Mouse (Mus musculus): Measurements from ENCODE around the gene Pi4ka. TPM values are rescaled to one million over a fixed set of nuclear protein-coding genes. Genes with fewer than 3 reads are reported as not detected.

Gene Pi4ka
- polyA plus RNA-seq, 1 experiment = 16.7 TPM

DNA sequence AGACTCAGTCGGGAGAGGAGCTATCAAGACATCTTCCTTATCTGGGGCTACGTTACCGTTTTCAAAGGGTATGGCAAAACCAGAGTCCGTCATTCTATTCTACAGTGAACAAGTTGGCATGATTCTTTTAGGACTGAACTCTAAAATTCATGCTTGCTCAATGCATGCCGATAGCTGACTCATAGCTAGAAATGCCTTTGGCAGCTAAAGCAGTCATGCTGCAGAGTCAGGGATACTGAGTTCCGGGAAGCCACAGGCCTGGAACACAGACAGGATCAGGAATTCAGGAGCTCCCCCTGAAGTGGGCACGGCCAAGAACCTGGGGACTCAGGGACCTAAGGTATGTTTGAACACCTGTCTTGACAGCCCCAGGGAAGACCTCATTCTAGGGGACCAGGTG, 89.6 kb downstream of the Pi4ka start:
- TF ChIP-seq GATA1 (IDR thresholded peaks at IDR 0.05; ENCODE audit: borderline replicate concordance, low read length) (no peak), FLI1 (IDR thresholded peaks at IDR 0.05; ENCODE audit: low read length) (no peak)
- Histone ChIP-seq H3K36me3 (replicated peaks; ENCODE audit: low read length) (peaks cover 85% of the 10 kb centered on the region), H3K9me3 (0 out of 2 replicates have a peak, but pooled peaks cover 3% of the 10 kb centered on the region), H3K27me3 (replicated peaks) (no peaks in the 10 kb centered on the region), H3K4me1 (no peaks in the 10 kb centered on the region), H3K4me3 (replicated peaks) (no peak overlapping the region)

DNA sequence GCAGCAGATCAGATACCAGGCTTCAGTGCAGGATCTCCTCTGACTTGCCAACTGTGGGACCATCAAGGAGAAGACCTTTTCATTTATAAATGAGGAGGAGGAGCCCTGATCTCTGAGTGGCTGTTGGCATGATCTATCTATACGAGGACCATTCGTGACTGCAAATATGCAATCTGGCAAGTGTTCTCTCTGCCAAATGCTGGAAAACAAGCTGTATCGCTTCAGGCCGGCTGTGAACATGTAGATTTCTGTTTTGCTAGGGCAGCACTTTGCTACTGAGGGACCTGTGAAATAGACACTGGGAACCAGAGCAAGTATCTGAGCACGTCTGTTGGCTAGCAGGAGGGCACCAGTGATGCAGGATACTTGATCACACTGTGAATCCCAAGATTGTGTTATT, 93.6 kb downstream of the Pi4ka start:
- Histone ChIP-seq H3K9me3 (0 out of 2 replicates have a peak, but pooled peaks cover 3% of the 10 kb centered on the region), H3K36me3 (replicated peaks; ENCODE audit: low read length) (peaks cover 95% of the 10 kb centered on the region), H3K27me3 (replicated peaks) (no peaks in the 10 kb centered on the region), H3K4me3 (replicated peaks) (no peak overlapping the region), H3K4me1 (no peaks in the 10 kb centered on the region)
- no peak for TF ChIP-seq FLI1 (IDR thresholded peaks at IDR 0.05; ENCODE audit: low read length)

DNA sequence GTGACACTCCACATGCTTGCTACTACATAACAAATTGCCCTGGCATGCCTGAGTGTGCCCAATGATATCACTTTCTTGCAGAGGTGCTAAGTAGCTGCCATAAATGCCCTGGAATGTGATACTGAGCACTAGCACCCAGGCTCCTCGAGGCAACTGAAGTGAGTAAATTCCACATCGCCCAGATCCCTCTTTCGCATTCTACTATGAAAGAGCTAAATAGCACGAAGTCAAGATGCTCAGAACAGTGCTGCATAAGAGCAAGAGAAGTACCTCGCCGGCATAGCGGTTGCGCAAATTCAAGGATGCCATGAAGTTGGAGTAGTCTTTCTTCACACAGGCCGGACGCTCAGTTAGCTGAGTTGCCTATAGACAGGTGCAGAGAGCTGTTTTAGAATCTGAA, 97.1 kb downstream of the Pi4ka start:
- Histone ChIP-seq H3K36me3 (replicated peaks; ENCODE audit: low read length) (peaks cover 93% of the 10 kb centered on the region), H3K4me3 (replicated peaks) (no peak overlapping the region), H3K27me3 (replicated peaks) (no peaks in the 10 kb centered on the region), H3K4me1 (no peaks in the 10 kb centered on the region), H3K9me3 (0 out of 2 replicates have a peak, but pooled peaks cover 3% of the 10 kb centered on the region)
- TF ChIP-seq GATA1 (IDR thresholded peaks at IDR 0.05; ENCODE audit: borderline replicate concordance, low read length) (no peak), FLI1 (IDR thresholded peaks at IDR 0.05; ENCODE audit: low read length) (no peak)

DNA sequence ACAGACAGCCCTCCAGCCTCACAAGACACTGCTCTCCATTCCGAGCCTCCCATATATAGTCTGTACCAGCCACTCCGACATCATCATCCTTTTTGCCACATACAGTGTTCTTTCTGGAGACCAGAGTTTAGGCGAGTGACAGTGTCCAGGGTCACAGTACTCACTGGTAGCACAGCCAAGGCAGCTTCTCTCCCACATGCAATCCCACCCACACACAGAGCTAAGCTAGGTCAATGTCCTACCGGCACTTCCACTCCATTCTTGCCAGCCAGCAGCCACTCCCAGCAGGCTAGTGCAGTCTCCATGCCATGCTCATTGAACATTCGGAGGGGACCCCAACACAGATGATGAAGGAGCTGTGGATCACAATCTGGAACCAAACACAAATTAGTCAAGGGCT, 98.7 kb downstream of the Pi4ka start:
- Histone ChIP-seq H3K9me3 (no peaks in the 10 kb centered on the region), H3K36me3 (replicated peaks; ENCODE audit: low read length) (peaks cover 95% of the 10 kb centered on the region), H3K27me3 (replicated peaks) (no peaks in the 10 kb centered on the region), H3K4me3 (replicated peaks) (no peak overlapping the region), H3K4me1 (no peaks in the 10 kb centered on the region)
- no peak for TF ChIP-seq FLI1 (IDR thresholded peaks at IDR 0.05; ENCODE audit: low read length)
- no peak for TF ChIP-seq GATA1 (IDR thresholded peaks at IDR 0.05; ENCODE audit: borderline replicate concordance, low read length)

DNA sequence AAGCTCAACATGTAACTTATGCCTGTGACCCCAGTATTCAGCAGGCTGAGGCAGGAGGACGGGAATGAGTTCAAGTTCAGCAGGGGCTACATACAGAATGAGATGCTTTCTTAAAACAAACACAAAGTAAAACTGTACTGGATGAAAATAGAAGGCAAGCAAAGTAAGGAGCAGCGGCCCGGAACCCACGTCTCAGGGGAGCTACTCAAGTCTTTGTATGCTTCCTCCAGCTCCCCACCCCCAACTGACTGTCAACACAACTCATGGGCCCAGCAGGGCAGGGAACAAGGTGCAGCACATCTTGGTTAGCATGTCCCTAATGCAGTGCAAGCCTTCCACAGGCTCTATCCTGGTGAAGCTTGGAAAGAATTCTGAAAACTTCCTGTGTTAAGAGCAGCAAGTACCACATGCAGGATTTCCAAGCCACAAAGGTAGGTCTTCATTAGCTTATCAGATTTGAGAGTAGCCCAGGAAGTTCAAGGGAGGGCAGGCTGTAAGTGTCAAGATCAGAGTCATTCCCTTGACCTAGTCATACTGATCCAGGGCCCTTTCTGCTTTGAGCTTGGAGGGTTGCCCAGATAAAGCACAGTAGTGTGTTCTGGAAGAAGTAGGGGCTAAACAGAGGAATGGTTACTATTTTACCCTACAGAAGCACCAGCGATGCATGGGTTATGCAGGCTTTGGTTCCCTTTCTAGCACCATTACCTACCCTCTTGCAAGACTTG, 102.4 kb downstream of the Pi4ka start:
- Histone ChIP-seq H3K9me3 (no peaks in the 10 kb centered on the region), H3K4me3 (replicated peaks) (no peak overlapping the region), H3K4me1 (no peaks in the 10 kb centered on the region), H3K36me3 (replicated peaks; ENCODE audit: low read length) (peaks cover 98% of the 10 kb centered on the region), H3K27me3 (replicated peaks) (no peaks in the 10 kb centered on the region)
- TF ChIP-seq GATA1 (IDR thresholded peaks at IDR 0.05; ENCODE audit: borderline replicate concordance, low read length) = no peak
- TF ChIP-seq FLI1 (IDR thresholded peaks at IDR 0.05; ENCODE audit: low read length) = no peak

DNA sequence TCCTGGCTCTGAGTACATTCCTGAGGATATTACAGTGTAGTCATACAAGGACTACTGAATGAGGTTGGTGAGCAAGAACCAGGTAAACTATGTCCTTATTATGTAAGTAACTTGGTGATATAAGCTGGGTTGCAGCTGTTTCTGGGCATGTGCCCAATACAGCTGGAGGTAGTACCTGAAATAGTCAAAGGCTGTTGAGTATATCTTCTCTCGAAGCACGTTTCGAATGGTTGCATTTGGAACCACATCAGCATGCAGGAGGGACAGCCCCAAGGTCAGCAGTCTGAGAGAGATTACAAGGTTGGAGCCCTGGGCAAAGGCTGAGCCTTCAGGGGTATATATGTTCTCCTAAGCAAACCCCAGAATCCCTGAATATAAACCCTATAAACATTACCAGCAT, 105.3 kb downstream of the Pi4ka start:
- Histone ChIP-seq H3K4me3 (replicated peaks) (no peak overlapping the region), H3K9me3 (no peaks in the 10 kb centered on the region), H3K36me3 (replicated peaks; ENCODE audit: low read length) (peaks cover 100% of the 10 kb centered on the region), H3K27me3 (replicated peaks) (no peaks in the 10 kb centered on the region), H3K4me1 (no peaks in the 10 kb centered on the region)
- TF ChIP-seq FLI1 (IDR thresholded peaks at IDR 0.05; ENCODE audit: low read length) = no peak
- no peak for TF ChIP-seq GATA1 (IDR thresholded peaks at IDR 0.05; ENCODE audit: borderline replicate concordance, low read length)

DNA sequence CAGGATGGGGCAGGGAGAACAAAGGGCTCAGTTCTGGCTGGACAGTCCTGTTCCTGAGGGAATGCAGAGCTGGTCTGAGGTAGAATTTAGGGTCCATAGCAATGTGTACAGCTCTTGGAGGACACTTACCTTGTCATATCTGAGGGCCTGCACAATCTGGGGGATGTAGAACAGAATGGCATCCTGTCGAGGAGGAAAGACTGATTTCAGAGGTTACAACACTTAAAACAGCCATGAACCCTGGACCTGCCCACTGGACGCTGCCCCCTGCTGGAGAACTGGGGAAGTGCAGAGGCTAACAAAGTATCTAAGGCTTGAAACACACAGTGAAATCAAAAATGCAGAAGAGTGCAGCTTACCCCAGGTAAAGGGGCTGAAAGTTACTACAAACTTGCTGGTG, 113.4 kb downstream of the Pi4ka start:
- no peak for TF ChIP-seq FLI1 (IDR thresholded peaks at IDR 0.05; ENCODE audit: low read length)
- TF ChIP-seq GATA1 (IDR thresholded peaks at IDR 0.05; ENCODE audit: borderline replicate concordance, low read length) = no peak
- Histone ChIP-seq H3K4me3 (replicated peaks) (no peak overlapping the region), H3K9me3 (no peaks in the 10 kb centered on the region), H3K4me1 (no peaks in the 10 kb centered on the region), H3K27me3 (replicated peaks) (no peaks in the 10 kb centered on the region), H3K36me3 (replicated peaks; ENCODE audit: low read length) (peaks cover 85% of the 10 kb centered on the region)

DNA sequence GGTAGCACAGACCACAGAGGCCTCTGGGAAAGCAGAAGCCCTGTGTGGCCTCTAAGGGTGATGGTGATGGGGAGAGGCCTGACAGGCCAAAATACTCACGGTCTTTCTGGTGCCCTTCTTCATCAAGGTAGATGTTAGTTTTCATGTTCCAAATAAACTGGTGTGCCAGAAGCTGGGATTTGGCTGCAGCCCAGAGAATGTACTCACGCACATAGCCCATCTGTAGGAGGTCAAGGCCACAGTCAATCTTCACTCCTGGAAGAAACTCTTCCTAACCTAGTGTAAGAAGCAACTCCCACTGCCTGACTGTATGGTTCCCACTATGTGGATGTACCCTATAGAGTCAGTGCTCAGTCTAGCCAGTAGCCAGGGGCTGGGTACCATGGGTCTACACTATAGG, 115.1 kb downstream of the Pi4ka start:
- H3K4me3 ChIP-seq (replicated peaks) = no peak overlapping the region
- H3K4me1 ChIP-seq = no peaks in the 10 kb centered on the region
- H3K9me3 ChIP-seq = no peaks in the 10 kb centered on the region
- H3K36me3 ChIP-seq (replicated peaks; ENCODE audit: low read length) = peaks cover 85% of the 10 kb centered on the region
- H3K27me3 ChIP-seq (replicated peaks) = no peaks in the 10 kb centered on the region
- TF ChIP-seq FLI1 (IDR thresholded peaks at IDR 0.05; ENCODE audit: low read length) = no peak

DNA sequence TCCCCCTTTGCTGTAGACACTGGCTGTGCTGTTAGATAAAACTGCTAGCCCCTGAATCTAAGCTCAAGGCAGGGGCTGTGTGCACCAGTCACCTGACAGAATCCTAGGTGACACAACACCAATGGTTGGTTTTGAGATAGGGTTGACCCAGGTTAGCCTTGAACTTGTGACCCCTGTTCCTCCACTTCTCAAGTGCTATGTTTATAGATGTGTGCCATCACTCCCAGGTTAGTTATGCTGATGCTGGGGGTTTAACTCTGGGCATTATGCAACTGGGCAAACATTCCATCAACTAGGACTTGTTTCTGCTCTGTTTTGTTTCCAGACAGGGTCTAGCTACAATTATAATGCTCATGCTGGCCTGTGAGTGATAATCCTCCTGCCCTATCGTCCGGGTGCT, 119.0 kb downstream of the Pi4ka start:
- Histone ChIP-seq H3K4me3 (replicated peaks) (no peak overlapping the region), H3K9me3 (no peaks in the 10 kb centered on the region), H3K4me1 (no peaks in the 10 kb centered on the region)

DNA sequence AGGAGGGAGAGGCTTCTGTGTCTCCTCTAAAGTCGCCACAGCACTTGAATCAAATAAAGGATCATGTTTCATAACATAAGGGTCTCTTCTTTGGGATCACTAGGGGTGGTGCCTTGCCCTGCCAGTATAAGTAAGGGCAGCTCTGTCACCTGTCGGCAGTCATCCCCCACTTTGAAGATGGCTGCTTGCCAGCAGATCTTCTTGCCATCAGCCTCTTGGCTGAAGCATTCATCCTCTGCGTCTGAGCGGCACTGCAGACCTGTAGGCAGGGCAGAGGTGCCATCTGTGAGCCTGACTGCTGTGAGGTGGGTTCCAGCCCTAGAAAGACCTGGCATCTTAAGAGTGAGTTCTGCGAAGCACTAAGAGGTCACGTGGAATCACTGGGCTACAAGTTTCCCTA, 123.0 kb downstream of the Pi4ka start:
- H3K27me3 ChIP-seq (replicated peaks) = no peaks in the 10 kb centered on the region
- TF ChIP-seq GATA1 (IDR thresholded peaks at IDR 0.05; ENCODE audit: borderline replicate concordance, low read length) (no peak), FLI1 (IDR thresholded peaks at IDR 0.05; ENCODE audit: low read length) (no peak)
- peaks cover 97% of the 10 kb centered on the region for H3K36me3 ChIP-seq (replicated peaks; ENCODE audit: low read length)
- H3K9me3 ChIP-seq = no peaks in the 10 kb centered on the region
- no peaks in the 10 kb centered on the region; the same call in 1 of the 2 replicates for H3K4me1 ChIP-seq
- H3K4me3 ChIP-seq (replicated peaks) = no peak overlapping the region

More for the DNA sequence above, 119.0 kb downstream of the Pi4ka start:
- no peaks in the 10 kb centered on the region for H3K27me3 ChIP-seq (replicated peaks)
- peaks cover 87% of the 10 kb centered on the region for H3K36me3 ChIP-seq (replicated peaks; ENCODE audit: low read length)
- TF ChIP-seq FLI1 (IDR thresholded peaks at IDR 0.05; ENCODE audit: low read length) (no peak), GATA1 (IDR thresholded peaks at IDR 0.05; ENCODE audit: borderline replicate concordance, low read length) (no peak)
